Mouse (Mus musculus) cerebellum, adult (tissue): Measurements from ENCODE around the gene Park7.
"Not testable (repeated sequence)": the region's sequence is repeated elsewhere in the genome, so short reads cannot be mapped to it uniquely, and the experiment has no call there.

Experiments
- ATAC-seq: cut with Nextera tagmentation; 2 replicates; pipeline ENCODE4 v1.9.2; 2017; ENCODE audit warnings: mild to moderate bottlenecking, moderate library complexity, mixed read lengths; ENCODE audit not compliant: insufficient number of reproducible peaks, low FRiP score, low TSS enrichment

The Park7 gene

GRCm38 (mm10) chr4:150882632-150883031 lies 31.6 kb downstream of the Park7 start:
- ATAC-seq: no peak

GRCm38 (mm10) chr4:150880364-150880763 lies 33.9 kb downstream of the Park7 start:
- no peak for ATAC-seq

GRCm38 (mm10) chr4:150879631-150880030 lies 34.6 kb downstream of the Park7 start:
- ATAC-seq: no peak

GRCm38 (mm10) chr4:150875393-150875792 lies 38.8 kb downstream of the Park7 start:
- no peak for ATAC-seq

DNA sequence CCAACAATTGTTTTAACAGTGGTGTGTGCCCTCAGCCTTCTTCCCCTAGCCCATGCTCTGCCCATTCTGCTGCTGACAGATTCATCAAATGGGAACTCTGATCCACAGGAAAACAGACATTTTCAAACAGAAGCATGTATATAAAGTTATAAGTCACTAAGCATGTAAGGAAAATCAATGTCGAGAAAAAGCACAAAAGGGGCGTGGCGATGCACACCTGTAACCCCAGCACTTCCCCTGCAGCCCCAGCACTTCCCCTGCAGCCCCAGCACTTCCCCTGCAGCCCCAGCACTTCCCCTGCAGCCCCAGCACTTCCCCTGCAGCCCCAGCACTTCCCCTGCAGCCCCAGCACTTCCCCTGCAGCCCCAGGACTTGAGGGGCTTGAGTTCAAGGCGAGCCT lies 39.8 kb downstream of the Park7 start:
- ATAC-seq: not testable (repeated sequence)

- no peak for ATAC-seq
Measured at GRCm38 (mm10) chr4:150872681-150873080, 41.6 kb downstream of the Park7 start.

DNA sequence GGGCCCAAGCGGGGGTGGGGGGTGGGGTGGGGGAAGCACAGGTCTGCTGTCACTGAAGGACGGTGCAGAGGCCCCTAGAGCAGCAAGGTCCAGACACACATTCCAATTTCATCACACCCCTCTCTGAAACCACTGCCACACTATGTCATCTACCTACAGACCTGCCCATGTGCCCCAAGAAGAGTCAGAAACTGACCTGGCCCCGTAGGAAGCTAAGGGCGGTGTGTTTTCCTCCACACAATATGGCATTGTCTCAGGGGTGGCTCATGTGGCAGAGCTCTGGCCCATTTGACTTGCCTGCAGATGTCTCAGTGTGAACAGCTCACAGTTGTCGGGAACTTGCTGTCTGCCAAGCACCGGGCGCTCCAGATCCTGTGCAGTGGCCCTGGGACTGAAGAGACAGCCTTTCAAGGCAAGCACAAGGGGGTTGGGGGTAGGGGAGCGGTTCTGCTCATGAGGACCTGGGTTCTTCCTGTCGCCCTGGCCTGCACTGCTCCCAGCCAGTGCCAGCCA lies 42.0 kb downstream of the Park7 start:
- ATAC-seq: no peak

DNA sequence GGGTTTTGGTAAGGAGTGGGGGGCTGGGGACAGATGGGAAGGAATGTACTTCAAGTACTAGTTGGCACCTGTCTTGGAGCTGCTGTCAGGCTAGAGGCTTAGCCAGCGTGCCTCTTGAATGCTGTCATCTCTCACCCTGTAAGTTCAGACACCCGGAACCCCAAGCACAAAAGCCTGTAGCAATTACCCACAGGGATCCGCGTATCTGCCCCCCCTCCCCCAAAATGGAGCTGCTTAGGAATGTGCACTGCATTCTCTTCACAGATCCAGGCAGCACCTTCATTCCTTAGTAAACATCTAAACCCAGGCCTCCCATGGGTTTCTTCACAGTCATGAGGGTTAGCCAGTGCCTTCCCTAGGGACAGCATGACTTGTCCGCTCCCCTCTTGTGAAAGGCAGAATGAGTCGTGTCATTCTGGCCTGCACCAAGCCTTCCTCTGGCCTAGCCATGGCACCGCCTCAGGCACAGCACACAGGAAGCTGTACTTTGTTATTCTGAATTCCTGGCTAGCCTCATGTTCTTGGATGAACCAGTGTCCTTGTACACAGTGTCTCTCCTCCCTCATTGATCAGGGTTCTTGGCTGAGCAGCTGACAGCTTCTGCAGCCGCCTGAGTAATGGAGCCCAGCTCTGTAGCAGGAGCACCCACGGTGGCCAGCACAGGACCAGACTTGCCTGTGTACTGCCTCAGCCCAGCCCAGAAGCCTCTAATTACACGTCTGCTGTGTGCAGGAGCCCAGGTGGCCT lies 42.7 kb downstream of the Park7 start:
- ATAC-seq: no peak

GRCm38 (mm10) chr4:150870963-150871391 lies 43.3 kb downstream of the Park7 start:
- ATAC-seq: no peak

- ATAC-seq: no peak
Measured at GRCm38 (mm10) chr4:150869276-150870197, 44.7 kb downstream of the Park7 start.

DNA sequence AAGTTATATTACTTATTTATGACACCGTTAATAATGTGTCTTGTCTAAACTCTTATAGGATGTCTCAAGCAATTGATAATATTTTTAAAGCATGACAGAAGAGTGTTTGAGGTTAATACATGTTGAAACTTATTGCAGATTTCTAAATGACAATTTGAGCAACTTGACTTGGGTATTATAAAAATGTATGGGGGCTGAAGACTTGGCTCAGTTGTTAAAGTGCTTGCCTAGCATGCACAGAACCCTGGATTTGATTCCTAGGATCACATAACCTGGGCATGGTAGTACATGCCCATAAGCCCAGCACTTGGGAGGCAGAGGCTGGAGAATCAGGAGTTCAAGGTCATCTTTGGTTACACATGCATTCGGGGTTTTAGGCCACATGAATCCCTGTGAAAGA lies 45.4 kb downstream of the Park7 start:
- no peak for ATAC-seq

GRCm38 (mm10) chr4:150868161-150868560 lies 46.1 kb downstream of the Park7 start:
- no peak for ATAC-seq

- ATAC-seq: no peak
Measured at GRCm38 (mm10) chr4:150866494-150866893, 47.7 kb downstream of the Park7 start.

- ATAC-seq: no peak
Measured at GRCm38 (mm10) chr4:150866069-150866468, 48.2 kb downstream of the Park7 start.

GRCm38 (mm10) chr4:150865371-150865770 lies 48.9 kb downstream of the Park7 start:
- no peak for ATAC-seq

DNA sequence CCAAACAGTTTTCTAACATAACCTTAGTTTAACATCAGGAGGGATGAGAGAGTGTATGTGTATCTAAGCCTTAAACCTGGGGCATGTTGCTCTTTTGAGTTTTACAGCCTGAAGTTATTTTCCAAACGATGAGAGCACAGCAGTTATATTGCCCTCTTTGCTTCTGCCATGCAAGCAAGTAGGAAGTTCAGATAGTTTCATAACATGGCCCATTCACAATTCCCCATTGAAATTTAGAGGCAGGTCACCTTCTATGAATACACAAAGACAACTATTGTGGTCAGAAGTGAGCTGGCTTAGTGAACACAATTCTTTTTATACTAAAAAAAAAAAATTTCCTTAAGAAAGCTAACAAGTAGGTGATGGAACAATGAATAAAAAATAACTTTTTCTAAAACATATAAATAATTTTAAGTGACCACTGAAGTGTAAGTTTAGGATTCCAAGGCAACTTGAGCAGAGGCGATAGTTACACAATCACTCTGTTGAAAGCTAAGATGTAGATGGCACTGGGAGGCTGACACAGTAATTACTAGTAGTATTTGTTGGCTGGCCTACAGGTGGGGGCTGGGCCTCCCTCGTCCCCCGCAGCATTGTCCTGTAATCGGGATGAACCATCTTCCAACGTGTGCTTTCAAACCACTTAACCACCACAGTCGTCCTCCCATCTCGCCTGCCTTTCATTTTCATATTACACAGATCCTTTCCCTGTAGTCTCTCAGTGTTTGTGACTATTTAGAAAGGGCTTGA lies 51.4 kb downstream of the Park7 start:
- no peak for ATAC-seq

DNA sequence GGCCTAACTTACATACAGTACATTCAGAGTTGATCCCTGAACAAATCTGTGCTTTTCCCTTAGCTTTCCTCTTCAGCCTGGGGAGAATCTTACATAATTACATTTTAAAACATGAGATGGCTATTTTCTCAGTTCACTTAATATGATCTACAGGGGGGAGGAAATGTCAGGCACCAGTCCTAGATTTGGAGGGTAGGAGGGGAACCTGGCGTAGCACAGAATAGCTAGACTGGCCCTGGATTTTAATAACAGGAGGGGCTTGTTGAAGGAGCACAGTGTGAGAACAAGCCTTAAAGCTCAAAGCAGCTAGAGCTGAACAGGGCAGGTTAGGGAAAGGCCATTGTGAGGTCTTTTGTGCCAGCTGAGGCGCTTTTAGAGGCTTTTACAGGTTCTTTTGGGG lies 53.1 kb downstream of the Park7 start:
- no peak for ATAC-seq

GRCm38 (mm10) chr4:150860526-150860925 lies 53.7 kb downstream of the Park7 start:
- no peak for ATAC-seq

GRCm38 (mm10) chr4:150855346-150855745 lies 58.9 kb downstream of the Park7 start:
- ATAC-seq: 0 out of 2 replicates have a peak, but pooled peaks have one; percentile 36

GRCm38 (mm10) chr4:150854839-150855246 lies 59.4 kb downstream of the Park7 start:
- peak; percentile 92 for ATAC-seq
